23 mouse cellular contexts compared by ENCODE assay signal in genomic region chr1:130779867-130780266, GRCm38 (mm10). TPM values are rescaled to one million over a fixed set of nuclear protein-coding genes. Genes with fewer than 3 reads are reported as not detected.
DNase-seq lines count a peak whose midpoint lies in the region; TF ChIP-seq lines count a peak whose summit lies in the region.
"Had no signal": no experiment of that assay in that cellular context is flagged by ENCODE, and none has a peak within 500 bp of the region (broad histone marks: within the 10 kb centered on the region; RNA-seq: fewer than 3 reads in every experiment).

No protein-coding gene starts in this region.

- DNase-seq in heart, embryonic 10.5 days (ENCODE audit: low spot score), result peak; percentile 38
- DNase-seq in heart, postnatal 36 days, result no peak
- peak; percentile 25 for DNase-seq in 3T3-L1 (ENCODE audit: low read depth, low spot score)
- DNase-seq in MEL (ENCODE audit: low read depth, low spot score), result no peak
- DNase-seq in spleen, postnatal 10 days (ENCODE audit: low spot score in 2 of 2), result no peak
- DNase-seq: adrenal gland, adult 8-10 months; adrenal gland, postnatal 14 days; adrenal gland, postnatal 36 days; cerebellum, adult 11-12 months; cerebellum, adult 2 months; cerebellum, adult 9-10 months; cerebellum, postnatal 10 days; cerebellum, postnatal 25 days; forebrain, postnatal 0 days had no signal

- no peak for TF ChIP-seq EP300 in MEL (IDR thresholded peaks at IDR 0.05; ENCODE audit: low read depth in 1 of 2, low read length in 2 of 2)

- H3K27me3 ChIP-seq in heart, embryonic 10.5 days (ENCODE audit: insufficient read depth, poor library complexity, severe bottlenecking), result peaks cover 2% of the 10 kb centered on the region; the same call in 1 of the 2 replicates
- H3K27me3 ChIP-seq in MEL (ENCODE audit: control insufficient read depth in 1 of 2, insufficient read depth in 2 of 2, low read length in 2 of 2), result peaks cover 0 to 13% of the 10 kb centered on the region in 2 experiments; a peak in 3 of 4 replicates
- H3K27me3 ChIP-seq: embryonic facial prominence, embryonic 12.5 days; forebrain, embryonic 13.5 days; forebrain, embryonic 15.5 days had no signal

- no peak overlapping the region for H3K4me3 ChIP-seq in heart, embryonic 10.5 days
- H3K4me3 ChIP-seq in MEL (ENCODE audit: control insufficient read depth in 1 of 2, insufficient read depth in 1 of 2, low read depth in 2 of 2, low read length in 2 of 2), result no peak overlapping the region
- H3K4me3 ChIP-seq: embryonic facial prominence, embryonic 10.5 days; embryonic facial prominence, embryonic 12.5 days; forebrain, embryonic 13.5 days; forebrain, embryonic 15.5 days had no signal

- no peak for TF ChIP-seq POLR2A in MEL (IDR thresholded peaks at IDR 0.05; ENCODE audit: control insufficient read depth in 1 of 2, insufficient read depth in 1 of 2, low read depth in 1 of 2, low read length in 2 of 2, poor library complexity in 1 of 2)

- H3K4me1 ChIP-seq in heart, embryonic 10.5 days, result peaks cover 3% of the 10 kb centered on the region; the same call in 1 of the 2 replicates
- no peaks in the 10 kb centered on the region for H3K4me1 ChIP-seq in MEL (ENCODE audit: control insufficient read depth in 1 of 2, insufficient read depth in 2 of 2, low read length in 2 of 2)
- H3K4me1 ChIP-seq: embryonic facial prominence, embryonic 10.5 days; embryonic facial prominence, embryonic 12.5 days; forebrain, embryonic 13.5 days; forebrain, embryonic 15.5 days had no signal

- no peaks in the 10 kb centered on the region for H3K79me2 ChIP-seq in MEL (ENCODE audit: control insufficient read depth, insufficient read depth, low read length, poor library complexity)

- H3K27ac ChIP-seq in heart, embryonic 10.5 days, result no peak overlapping the region
- H3K27ac ChIP-seq in MEL (ENCODE audit: control insufficient read depth, low read depth, low read length), result no peak overlapping the region
- H3K27ac ChIP-seq: embryonic facial prominence, embryonic 10.5 days; embryonic facial prominence, embryonic 12.5 days; forebrain, embryonic 13.5 days; forebrain, embryonic 15.5 days had no signal

- H3K36me3 ChIP-seq in heart, embryonic 10.5 days, result no peaks in the 10 kb centered on the region
- H3K36me3 ChIP-seq in MEL (ENCODE audit: control insufficient read depth in 1 of 2, insufficient read depth in 2 of 2, low read length in 2 of 2), result no peaks in the 10 kb centered on the region
- H3K36me3 ChIP-seq: embryonic facial prominence, embryonic 10.5 days; embryonic facial prominence, embryonic 12.5 days; forebrain, embryonic 15.5 days; G1E had no signal

- no peak overlapping the region for H3K9ac ChIP-seq in MEL (ENCODE audit: control insufficient read depth, low read depth, low read length, poor library complexity, severe bottlenecking)
- H3K9ac ChIP-seq: embryonic facial prominence, embryonic 12.5 days; forebrain, embryonic 13.5 days; forebrain, embryonic 15.5 days; forebrain, postnatal 0 days had no signal

- no peak for TF ChIP-seq RAD21 in MEL (IDR thresholded peaks at IDR 0.05; ENCODE audit: low read depth, low read length)

- TF ChIP-seq CTCF in MEL (IDR thresholded peaks at IDR 0.05 in 2 of 3, conservative IDR thresholded peaks at IDR 0.05 in 1 of 3; ENCODE audit: control insufficient read depth in 1 of 3, insufficient read depth in 1 of 3, low read depth in 2 of 3, low read length in 3 of 3, poor library complexity in 1 of 3, severe bottlenecking in 1 of 3), result no peak

- WGBS in heart, embryonic 10.5 days, result 80% methylated on average over 3 of the region's 3 CpGs

- intact Hi-C loops in heart, postnatal 36 days (cut with DNase I), result loop anchor here (5.0 to 10.0 kb wide), 2 partner anchors 88 to 205 kb away; no protein-coding TSS in a partner anchor

- no peaks in the 10 kb centered on the region for H3K9me3 ChIP-seq in heart, embryonic 10.5 days
- H3K9me3 ChIP-seq in MEL (replicated peaks; ENCODE audit: insufficient read depth, low read length), result no peaks in the 10 kb centered on the region
- H3K9me3 ChIP-seq: embryonic facial prominence, embryonic 10.5 days; embryonic facial prominence, embryonic 12.5 days; forebrain, embryonic 13.5 days; forebrain, embryonic 15.5 days; G1E had no signal

TF ChIP-seq in MEL, 35 proteins besides CTCF, POLR2A, EP300 and RAD21:
- TF ChIP-seq USF1 (IDR thresholded peaks at IDR 0.05; ENCODE audit: low read depth, low read length) (peak; percentile 55), SIN3A (IDR thresholded peaks at IDR 0.05; ENCODE audit: low read length) (no peak)

RNA-seq across cellular contexts. Expression of gene Fcamr, which starts 20.8 kb away (rescaled TPM):
- 0.18 TPM in 1 of 2 replicates, not detected in the other for polyA plus RNA-seq in heart, embryonic 10.5 days (2016; fragmentation: Nextera tagmentation; extraction: Ambion mirVana)
- total RNA-seq in heart, postnatal 36 days (2021), result under 1 TPM; 0.31 to 0.38 TPM
- not detected in 2 replicates for total RNA-seq in MEL (2012; rRNA removed)
- polyA plus RNA-seq in MEL (2012; ENCODE audit: insufficient read depth in 1 of 2, insufficient read length in 2 of 2, low read depth in 1 of 2, low replicate concordance in 2 of 2, missing spikeins in 1 of 2), result not detected
- total RNA-seq: adrenal gland, postnatal 14 days; adrenal gland, postnatal 36 days; G1E had no signal
- polyA plus RNA-seq: C2C12; cortical plate, adult 2 months; embryonic facial prominence, embryonic 10.5 days; embryonic facial prominence, embryonic 12.5 days; forebrain, embryonic 11.5 days; forebrain, embryonic 13.5 days; forebrain, embryonic 15.5 days; forebrain, postnatal 0 days; G1E had no signal

RNA-seq across cellular contexts. Expression of gene Pigr, which starts 46.6 kb away (rescaled TPM):
- not detected in 2 replicates for polyA plus RNA-seq in heart, embryonic 10.5 days (2016; fragmentation: Nextera tagmentation; extraction: Ambion mirVana)
- total RNA-seq in heart, postnatal 36 days (2021), result not detected
- total RNA-seq in MEL (2012; rRNA removed), result not detected in 2 replicates
- not detected for polyA plus RNA-seq in MEL (2012; ENCODE audit: insufficient read depth in 1 of 2, insufficient read length in 2 of 2, low read depth in 1 of 2, low replicate concordance in 2 of 2, missing spikeins in 1 of 2)
- total RNA-seq: forebrain, postnatal 0 days had no signal
- polyA plus RNA-seq: C2C12; cortical plate, adult 2 months; embryonic facial prominence, embryonic 10.5 days; embryonic facial prominence, embryonic 12.5 days; embryonic facial prominence, embryonic 14.5 days; forebrain, embryonic 11.5 days; forebrain, embryonic 13.5 days; forebrain, embryonic 15.5 days; forebrain, postnatal 0 days; G1E had no signal

RNA-seq across cellular contexts. Expression of gene AA986860, which starts 48.1 kb away (rescaled TPM):
- polyA plus RNA-seq in heart, embryonic 10.5 days (2016; fragmentation: Nextera tagmentation; extraction: Ambion mirVana), result 0.67 and 1.1 TPM in 2 replicates
- under 1 TPM; 0.72 to 0.81 TPM for total RNA-seq in heart, postnatal 36 days (2021)
- 0.31 and 0.39 TPM in 2 replicates for total RNA-seq in MEL (2012; rRNA removed)
- polyA plus RNA-seq in MEL (2012; ENCODE audit: insufficient read depth in 1 of 2, insufficient read length in 2 of 2, low read depth in 1 of 2, low replicate concordance in 2 of 2, missing spikeins in 1 of 2), result under 1 TPM in 1 of 2 experiments, not detected in 1; 0.58 TPM

RNA-seq across cellular contexts. Expression of gene Pfkfb2, which starts 50.8 kb away (rescaled TPM):
- polyA plus RNA-seq in heart, embryonic 10.5 days (2016; fragmentation: Nextera tagmentation; extraction: Ambion mirVana), result 5.0 and 7.4 TPM in 2 replicates
- 10 to 100 TPM; 63.8 to 76.3 TPM for total RNA-seq in heart, postnatal 36 days (2021)
- total RNA-seq in MEL (2012; rRNA removed), result 11.3 and 13.6 TPM in 2 replicates
- 10 to 100 TPM in 1 of 2 experiments, not detected in 1; 13.9 TPM for polyA plus RNA-seq in MEL (2012; ENCODE audit: insufficient read depth in 1 of 2, insufficient read length in 2 of 2, low read depth in 1 of 2, low replicate concordance in 2 of 2, missing spikeins in 1 of 2)

Comparison
In these comparisons a context has a peak if more than half of its experiments do, and no peak if none do; other contexts are left out.
1. DNase-seq: peak in heart, embryonic 10.5 days (single experiment) and 3T3-L1 (single experiment); none in heart, postnatal 36 days (0 of 2), MEL (single experiment) and spleen, postnatal 10 days (0 of 2).